Mouse (Mus musculus): ENCODE data around the gene Mtrex. TPM values are rescaled to one million over a fixed set of nuclear protein-coding genes. Genes with fewer than 3 reads are reported as not detected.

The Mtrex gene
- polyA plus RNA-seq (2014; fragmentation: Illumina TruSeq; extraction: RNeasy Lipid Tissue Mini Kit (QIAGEN cat#74804); ENCODE audit: low read depth, low replicate concordance), result 67.9 TPM

DNA sequence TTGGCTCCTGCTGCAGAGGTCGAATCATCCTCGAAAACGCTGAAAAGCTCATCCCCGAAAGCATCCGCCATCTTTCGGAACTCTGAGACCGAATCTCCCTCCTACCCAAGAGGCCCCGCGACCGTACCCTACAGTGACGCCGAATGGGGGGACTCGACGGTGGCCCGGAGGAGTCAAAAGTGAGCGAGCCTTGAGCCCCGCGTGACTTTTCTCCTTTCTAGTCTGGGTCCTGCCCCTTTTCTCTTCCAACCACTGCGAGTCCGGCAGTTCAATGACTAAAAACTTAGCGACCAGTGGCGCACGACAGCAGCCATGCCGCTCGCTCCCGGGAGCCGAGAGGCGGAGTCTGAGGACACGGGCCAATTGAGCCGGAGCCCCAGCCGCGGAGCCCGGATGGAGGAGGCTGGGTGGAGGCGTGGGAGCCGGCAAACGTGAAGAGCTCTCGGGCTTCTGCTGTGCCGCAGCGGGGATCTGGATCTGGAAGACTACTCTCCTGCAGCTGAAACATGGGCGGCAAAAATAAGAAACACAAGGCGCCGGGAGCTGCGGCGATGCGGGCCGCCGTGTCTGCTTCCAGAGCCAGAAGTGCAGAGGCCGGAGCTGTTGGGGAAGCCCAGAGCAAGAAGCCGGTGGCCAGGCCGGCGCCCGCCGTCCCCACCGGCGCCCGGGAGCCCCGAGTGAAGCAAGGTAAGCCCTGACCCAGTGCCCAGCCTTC, at the start of gene Mtrex, which contains the start of gene Dhx29:
Gene Mtrex, minus strand, starts transcription at position 112 of the 715 bp plus-strand sequence.
Gene Dhx29, plus strand, starts transcription at position 168 of the 715 bp plus-strand sequence.

Other genes with a start within 250 kb of the Mtrex start
- gene Plpp1, start 126.6 kb downstream of the Mtrex start, polyA plus RNA-seq (2014; fragmentation: Illumina TruSeq; extraction: RNeasy Lipid Tissue Mini Kit (QIAGEN cat#74804); ENCODE audit: low read depth, low replicate concordance), result 109 TPM
- 19.3 TPM for gene Dhx29, start 56 bp upstream of the Mtrex start, polyA plus RNA-seq (2014; fragmentation: Illumina TruSeq; extraction: RNeasy Lipid Tissue Mini Kit (QIAGEN cat#74804); ENCODE audit: low read depth, low replicate concordance)
- gene Ccno, start 60.4 kb upstream of the Mtrex start, polyA plus RNA-seq (2014; fragmentation: Illumina TruSeq; extraction: RNeasy Lipid Tissue Mini Kit (QIAGEN cat#74804); ENCODE audit: low read depth, low replicate concordance), result not detected
- gene Mcidas, start 66.4 kb upstream of the Mtrex start, polyA plus RNA-seq (2014; fragmentation: Illumina TruSeq; extraction: RNeasy Lipid Tissue Mini Kit (QIAGEN cat#74804); ENCODE audit: low read depth, low replicate concordance), result not detected
- not detected for gene Cdc20b, start 107.7 kb upstream of the Mtrex start, polyA plus RNA-seq (2014; fragmentation: Illumina TruSeq; extraction: RNeasy Lipid Tissue Mini Kit (QIAGEN cat#74804); ENCODE audit: low read depth, low replicate concordance)
- 68.9 TPM for gene Gpx8, start 119.0 kb upstream of the Mtrex start, polyA plus RNA-seq (2014; fragmentation: Illumina TruSeq; extraction: RNeasy Lipid Tissue Mini Kit (QIAGEN cat#74804); ENCODE audit: low read depth, low replicate concordance)
- not detected for gene Gzma, start 173.6 kb upstream of the Mtrex start, polyA plus RNA-seq (2014; fragmentation: Illumina TruSeq; extraction: RNeasy Lipid Tissue Mini Kit (QIAGEN cat#74804); ENCODE audit: low read depth, low replicate concordance)

All from sigmoid colon, adult 10 weeks (tissue).